Mouse (Mus musculus) v-Abl transformed pro-B cells (cell line): ENCODE data around the gene Ppp2r3c.
"Not testable (repeated sequence)": the region's sequence is repeated elsewhere in the genome, so short reads cannot be mapped to it uniquely, and the experiment has no call there.

Experiments used
- in situ Hi-C, 2 experiments: fragments of 400-800 bp; cut with MboI; formaldehyde crosslinking; loops; one replicate each; pipeline ENCODE4 v1.15.1; 2025; ENCODE audit not compliant: unreplicated experiment in 2 of 2

Gene Ppp2r3c

GRCm38 (mm10) chr12:55302485-55303441, at the start of gene Ppp2r3c:
Ppp2r3c (minus strand) TSS chr12:55302998.
- in situ Hi-C loops = loop anchor here in 1 of 2 experiments (10.0 kb wide), 1 partner anchor 608 kb away; the partner anchor contains the start of gene Eapp

GRCm38 (mm10) chr12:55344583-55344982, 41.8 kb upstream of the Ppp2r3c start:
- in situ Hi-C loops = no loop called here

- in situ Hi-C loops = no loop called here
Observed at GRCm38 (mm10) chr12:55343998-55344397, 41.2 kb upstream of the Ppp2r3c start.

- in situ Hi-C loops = not testable (repeated sequence)
Observed at GRCm38 (mm10) chr12:55343045-55343444, 40.2 kb upstream of the Ppp2r3c start.

- in situ Hi-C loops = not testable (repeated sequence)
Observed at GRCm38 (mm10) chr12:55338490-55338889, 35.7 kb upstream of the Ppp2r3c start.

GRCm38 (mm10) chr12:55333662-55334061, 30.9 kb upstream of the Ppp2r3c start:
- in situ Hi-C loops = no loop called here

GRCm38 (mm10) chr12:55329351-55329750, 26.6 kb upstream of the Ppp2r3c start:
- in situ Hi-C loops = loop anchor here in 1 of 2 experiments (10.0 kb wide), 1 partner anchor 395 kb away; no protein-coding TSS in a partner anchor

GRCm38 (mm10) chr12:55328784-55329183, 26.0 kb upstream of the Ppp2r3c start:
- in situ Hi-C loops = loop anchor here in 1 of 2 experiments (10.0 kb wide), 1 partner anchor 396 kb away; no protein-coding TSS in a partner anchor

- in situ Hi-C loops = loop anchor here in 1 of 2 experiments (10.0 kb wide), 1 partner anchor 399 kb away; no protein-coding TSS in a partner anchor
Observed at GRCm38 (mm10) chr12:55325702-55326101, 22.9 kb upstream of the Ppp2r3c start.

- in situ Hi-C loops = loop anchor here in 1 of 2 experiments (10.0 kb wide), 1 partner anchor 403 kb away; no protein-coding TSS in a partner anchor
Observed at GRCm38 (mm10) chr12:55321642-55322291, 19.0 kb upstream of the Ppp2r3c start.

GRCm38 (mm10) chr12:55315192-55315591, 12.4 kb upstream of the Ppp2r3c start:
- in situ Hi-C loops = loop anchor here (5.0 to 10.0 kb wide), 6 partner anchors 37 to 517 kb away; no protein-coding TSS in a partner anchor

GRCm38 (mm10) chr12:55313901-55314300, 11.1 kb upstream of the Ppp2r3c start:
- in situ Hi-C loops = loop anchor here in 1 of 2 experiments (10.0 kb wide), 1 partner anchor 61 kb away; no protein-coding TSS in a partner anchor

GRCm38 (mm10) chr12:55311841-55312240, 9.0 kb upstream of the Ppp2r3c start:
- in situ Hi-C loops = loop anchor here in 1 of 2 experiments (10.0 kb wide), 1 partner anchor 63 kb away; no protein-coding TSS in a partner anchor

GRCm38 (mm10) chr12:55309501-55309900, 6.7 kb upstream of the Ppp2r3c start:
- in situ Hi-C loops = loop anchor here in 1 of 2 experiments (10.0 kb wide), 1 partner anchor 615 kb away; the partner anchor contains the start of gene Eapp

- in situ Hi-C loops = loop anchor here in 1 of 2 experiments (10.0 kb wide), 1 partner anchor 614 kb away; the partner anchor contains the start of gene Eapp
Observed at GRCm38 (mm10) chr12:55308731-55309130, 5.9 kb upstream of the Ppp2r3c start.

GRCm38 (mm10) chr12:55307566-55307965, 4.8 kb upstream of the Ppp2r3c start:
- in situ Hi-C loops = loop anchor here in 1 of 2 experiments (10.0 kb wide), 1 partner anchor 613 kb away; the partner anchor contains the start of gene Eapp

- in situ Hi-C loops = loop anchor here in 1 of 2 experiments (10.0 kb wide), 1 partner anchor 612 kb away; the partner anchor contains the start of gene Eapp
Observed at GRCm38 (mm10) chr12:55306371-55306770, 3.6 kb upstream of the Ppp2r3c start.

GRCm38 (mm10) chr12:55301472-55302300, 1.1 kb downstream of the Ppp2r3c start:
- in situ Hi-C loops = loop anchor here in 1 of 2 experiments (10.0 kb wide), 1 partner anchor 607 kb away; the partner anchor contains the start of gene Eapp

- in situ Hi-C loops = loop anchor here in 1 of 2 experiments (10.0 kb wide), 1 partner anchor 606 kb away; the partner anchor contains the start of gene Eapp
Observed at GRCm38 (mm10) chr12:55300820-55301351, 1.9 kb downstream of the Ppp2r3c start.
